Mouse (Mus musculus): ENCODE measurements around the gene Lgals7. TPM values are rescaled to one million over a fixed set of nuclear protein-coding genes. Genes with fewer than 3 reads are reported as not detected.
A peak's percentile ranks its signal among the peaks of the same experiment; 100 is the strongest.

Lgals7 gene
- polyA plus RNA-seq, 1 experiment, result not detected

DNA sequence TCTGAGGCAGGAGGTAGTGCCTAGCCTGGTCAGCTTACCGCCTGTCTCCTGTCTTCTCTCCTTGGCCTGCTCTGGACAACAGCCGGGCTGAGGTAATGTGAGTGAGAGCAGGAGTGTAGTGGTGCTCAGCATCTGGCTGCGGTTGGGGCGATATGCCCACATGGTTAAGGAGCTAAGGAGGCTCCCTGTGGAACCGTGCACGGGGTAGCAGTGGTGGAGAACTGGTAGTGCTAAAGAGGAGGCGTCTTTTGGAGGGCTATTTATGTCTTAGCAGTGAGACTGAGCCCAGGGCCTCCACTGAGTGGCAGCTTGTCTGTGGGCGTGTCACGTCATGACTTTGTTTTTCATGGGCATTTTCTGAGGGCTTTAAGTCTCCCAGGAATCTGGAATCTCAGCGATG is 40.1 kb downstream of the Lgals7 start:
- no peaks in the 10 kb centered on the region for H3K27me3 ChIP-seq (replicated peaks)
- H3K4me3 ChIP-seq (replicated peaks), result no peak overlapping the region
- peaks cover 30% of the 10 kb centered on the region for H3K4me1 ChIP-seq
- H3K9me3 ChIP-seq, result no peaks in the 10 kb centered on the region
- no peak for TF ChIP-seq GATA1 (IDR thresholded peaks at IDR 0.05; ENCODE audit: borderline replicate concordance, low read length)
- no peak for TF ChIP-seq FLI1 (IDR thresholded peaks at IDR 0.05; ENCODE audit: low read length)
- H3K36me3 ChIP-seq (replicated peaks; ENCODE audit: low read length), result peaks cover 100% of the 10 kb centered on the region

DNA sequence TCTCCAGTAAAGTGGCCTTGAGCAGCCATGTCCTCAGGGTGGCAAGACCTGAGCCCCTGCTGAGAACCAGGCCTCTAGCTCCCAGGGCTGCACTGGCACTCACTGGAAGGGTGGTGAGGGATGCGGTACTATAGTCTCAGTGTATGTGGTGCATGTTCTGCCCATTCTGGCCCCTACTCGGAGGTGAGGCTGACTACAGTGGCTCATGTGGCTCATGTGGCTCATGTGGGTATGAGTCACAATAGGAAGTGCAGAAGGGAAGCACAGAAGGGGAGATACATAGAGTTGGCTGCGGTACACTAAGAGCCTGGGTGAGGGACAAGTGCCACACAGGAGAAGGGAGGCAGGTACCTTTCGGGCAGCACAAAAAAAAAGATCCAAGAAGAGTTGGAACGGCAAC is 43.5 kb downstream of the Lgals7 start:
- Histone ChIP-seq H3K36me3 (replicated peaks; ENCODE audit: low read length) (peaks cover 100% of the 10 kb centered on the region), H3K9me3 (no peaks in the 10 kb centered on the region), H3K4me1 (peaks cover 44% of the 10 kb centered on the region), H3K27me3 (replicated peaks) (no peaks in the 10 kb centered on the region), H3K4me3 (replicated peaks) (peak overlapping the region; percentile 44)
- TF ChIP-seq FLI1 (IDR thresholded peaks at IDR 0.05; ENCODE audit: low read length), result no peak
- TF ChIP-seq GATA1 (IDR thresholded peaks at IDR 0.05; ENCODE audit: borderline replicate concordance, low read length), result no peak

DNA sequence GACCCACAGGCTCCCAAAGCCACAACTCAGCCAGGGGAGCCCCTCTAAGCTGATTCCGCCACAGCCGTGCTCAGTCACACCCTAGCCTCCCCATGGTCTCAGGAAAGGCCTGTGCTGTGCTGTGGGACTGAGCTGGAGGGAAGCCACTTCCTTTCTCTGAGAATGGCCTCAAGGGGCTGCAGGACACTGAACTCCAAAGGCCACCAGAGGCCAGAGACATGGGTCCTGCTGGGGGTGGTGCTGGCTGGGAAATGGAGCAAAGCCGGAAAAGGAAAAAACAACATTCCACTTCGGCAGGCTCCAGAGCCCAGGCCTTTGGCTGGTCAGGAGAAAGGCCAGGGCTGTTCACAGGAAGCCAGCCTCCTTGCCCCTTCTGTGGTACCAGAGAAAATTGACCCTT is 48.0 kb downstream of the Lgals7 start:
- Histone ChIP-seq H3K27me3 (replicated peaks) (no peaks in the 10 kb centered on the region), H3K4me3 (replicated peaks) (no peak overlapping the region), H3K4me1 (peaks cover 76% of the 10 kb centered on the region), H3K36me3 (replicated peaks; ENCODE audit: low read length) (peaks cover 100% of the 10 kb centered on the region), H3K9me3 (no peaks in the 10 kb centered on the region)
- TF ChIP-seq GATA1 (IDR thresholded peaks at IDR 0.05; ENCODE audit: borderline replicate concordance, low read length), result no peak
- no peak for TF ChIP-seq FLI1 (IDR thresholded peaks at IDR 0.05; ENCODE audit: low read length)

DNA sequence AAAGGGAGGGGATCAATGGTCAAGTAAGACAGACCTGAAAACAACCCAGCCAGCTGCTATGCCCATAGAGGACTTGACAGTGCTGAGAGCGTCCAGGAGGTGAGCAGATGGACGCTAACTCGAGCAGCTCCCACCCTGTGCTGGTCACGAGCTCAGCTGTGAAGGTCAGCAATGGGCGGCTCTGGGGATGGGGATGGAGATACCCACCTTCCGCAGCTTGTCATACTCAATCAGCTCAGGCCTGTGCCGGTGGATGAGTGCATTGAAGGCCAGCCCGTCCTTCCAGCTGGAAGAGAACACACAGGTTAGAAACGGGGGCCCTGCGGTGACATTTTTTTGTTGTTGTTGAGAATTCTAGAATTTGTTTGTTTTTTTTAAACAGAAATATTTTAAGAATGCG is 49.5 kb downstream of the Lgals7 start:
- TF ChIP-seq FLI1 (IDR thresholded peaks at IDR 0.05; ENCODE audit: low read length), result no peak
- TF ChIP-seq GATA1 (IDR thresholded peaks at IDR 0.05; ENCODE audit: borderline replicate concordance, low read length), result no peak

More for the DNA sequence above, 49.5 kb downstream of the Lgals7 start:
- H3K36me3 ChIP-seq (replicated peaks; ENCODE audit: low read length), result peaks cover 100% of the 10 kb centered on the region
- H3K9me3 ChIP-seq, result no peaks in the 10 kb centered on the region
- no peak overlapping the region for H3K4me3 ChIP-seq (replicated peaks)
- peaks cover 77% of the 10 kb centered on the region for H3K4me1 ChIP-seq
- no peaks in the 10 kb centered on the region for H3K27me3 ChIP-seq (replicated peaks)

Other genes with a start within 250 kb of the Lgals7 start
- gene Acp7, start 232.5 kb upstream of the Lgals7 start, polyA plus RNA-seq (2012; ENCODE audit: insufficient read depth, low replicate concordance), result not detected in 2 replicates
- gene Fbxo27, start 171.0 kb upstream of the Lgals7 start, polyA plus RNA-seq (2012; ENCODE audit: insufficient read depth, low replicate concordance), result not detected in 2 replicates
- not detected in 2 replicates for gene Fbxo17, start 147.0 kb upstream of the Lgals7 start, polyA plus RNA-seq (2012; ENCODE audit: insufficient read depth, low replicate concordance)
- 283 and 464 TPM in 2 replicates for gene Mrps12, start 122.0 kb upstream of the Lgals7 start, polyA plus RNA-seq (2012; ENCODE audit: insufficient read depth, low replicate concordance)
- 16.1 and 18.5 TPM in 2 replicates for gene Sars2, start 121.9 kb upstream of the Lgals7 start, polyA plus RNA-seq (2012; ENCODE audit: insufficient read depth, low replicate concordance)
- gene Ccer2, start 107.7 kb upstream of the Lgals7 start, polyA plus RNA-seq (2012; ENCODE audit: insufficient read depth, low replicate concordance), result not detected in 2 replicates
- 230 and 254 TPM in 2 replicates for gene Sirt2, start 97.1 kb upstream of the Lgals7 start, polyA plus RNA-seq (2012; ENCODE audit: insufficient read depth, low replicate concordance)
- 239 and 363 TPM in 2 replicates for gene Nfkbib, start 96.3 kb upstream of the Lgals7 start, polyA plus RNA-seq (2012; ENCODE audit: insufficient read depth, low replicate concordance)
- gene Rinl, start 74.9 kb upstream of the Lgals7 start, polyA plus RNA-seq (2012; ENCODE audit: insufficient read depth, low replicate concordance), result 30.8 and 66.7 TPM in 2 replicates
- 226 and 241 TPM in 2 replicates for gene Hnrnpl, start 55.3 kb upstream of the Lgals7 start, polyA plus RNA-seq (2012; ENCODE audit: insufficient read depth, low replicate concordance)
- 12.0 and 64.8 TPM in 2 replicates for gene Ech1, start 38.6 kb upstream of the Lgals7 start, polyA plus RNA-seq (2012; ENCODE audit: insufficient read depth, low replicate concordance)
- gene Lgals4, start 30.0 kb upstream of the Lgals7 start, polyA plus RNA-seq (2012; ENCODE audit: insufficient read depth, low replicate concordance), result 1.3 TPM in 1 of 2 replicates, not detected in the other
- 0.08 TPM in 1 of 2 replicates, not detected in the other for gene Capn12, start 17.6 kb downstream of the Lgals7 start, polyA plus RNA-seq (2012; ENCODE audit: insufficient read depth, low replicate concordance)
- gene Actn4, start 98.5 kb downstream of the Lgals7 start, polyA plus RNA-seq (2012; ENCODE audit: insufficient read depth, low replicate concordance), result 517 and 590 TPM in 2 replicates
- gene Eif3k, start 118.0 kb downstream of the Lgals7 start, polyA plus RNA-seq (2012; ENCODE audit: insufficient read depth, low replicate concordance), result 143 and 185 TPM in 2 replicates
- 270 and 353 TPM in 2 replicates for gene Map4k1, start 118.2 kb downstream of the Lgals7 start, polyA plus RNA-seq (2012; ENCODE audit: insufficient read depth, low replicate concordance)

Measured in megakaryocyte, embryonic 14.5 days (primary cell).